Mouse (Mus musculus) adrenal gland, postnatal 4 days (tissue): ENCODE measurements around the gene Tlx1. TPM values are rescaled to one million over a fixed set of nuclear protein-coding genes. Genes with fewer than 3 reads are reported as not detected.
A peak's percentile ranks its signal among the peaks of the same experiment; 100 is the strongest.

Experiments
- DNase-seq, 2 experiments: peaks; one replicate each; pipeline ENCODE4 v3.0.0; 2021 to 2022; ENCODE audit warnings: low spot score in 2 of 2, mixed read lengths in 2 of 2
- long read RNA-seq, 2 experiments: library from polyadenylated mRNA; stranded (forward); transcript quantifications; one replicate each; pipeline ENCODE4 v2.0.0; 2021
- total RNA-seq, 2 experiments: library from RNA; stranded (reverse); gene quantifications; 2 replicates each; pipeline ENCODE4 v1.2.3; 2021

Gene Tlx1
- not detected for total RNA-seq
- long read RNA-seq, experiment 1, result 0 reads
- long read RNA-seq, experiment 2, result 0 reads

DNA sequence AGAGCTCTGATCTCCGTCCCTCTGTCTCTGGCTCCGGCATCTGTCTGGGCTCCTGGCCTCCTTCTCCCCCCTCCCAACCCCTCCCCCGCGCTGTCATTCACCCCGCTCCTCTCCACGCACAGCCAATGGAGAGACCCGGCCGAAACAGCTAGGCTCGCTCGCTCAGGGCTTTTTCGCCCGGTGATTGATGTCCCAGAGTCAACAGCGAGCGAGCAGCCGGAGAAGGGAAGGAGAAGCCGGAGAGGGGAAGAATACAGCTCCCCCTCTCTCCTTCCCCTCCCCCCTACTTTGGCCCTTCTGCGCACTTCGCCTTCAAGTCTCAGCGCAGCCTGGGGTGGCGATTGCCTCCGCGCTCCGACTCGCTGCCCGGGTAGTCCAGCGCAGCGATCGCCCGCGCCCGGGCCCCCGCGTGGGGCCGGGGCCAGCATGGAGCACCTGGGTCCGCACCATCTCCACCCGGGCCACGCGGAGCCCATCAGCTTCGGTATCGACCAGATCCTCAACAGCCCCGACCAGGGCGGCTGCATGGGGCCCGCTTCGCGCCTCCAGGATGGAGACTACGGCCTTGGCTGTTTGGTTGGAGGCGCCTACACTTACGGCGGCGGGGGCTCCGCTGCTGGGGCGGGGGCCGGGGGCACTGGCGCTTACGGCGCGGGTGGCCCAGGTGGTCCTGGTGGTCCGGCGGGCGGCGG lies at the start of gene Tlx1:
Tlx1 (plus strand) TSS at position 191 of the 692 bp plus-strand sequence.
- no peak for DNase-seq

DNA sequence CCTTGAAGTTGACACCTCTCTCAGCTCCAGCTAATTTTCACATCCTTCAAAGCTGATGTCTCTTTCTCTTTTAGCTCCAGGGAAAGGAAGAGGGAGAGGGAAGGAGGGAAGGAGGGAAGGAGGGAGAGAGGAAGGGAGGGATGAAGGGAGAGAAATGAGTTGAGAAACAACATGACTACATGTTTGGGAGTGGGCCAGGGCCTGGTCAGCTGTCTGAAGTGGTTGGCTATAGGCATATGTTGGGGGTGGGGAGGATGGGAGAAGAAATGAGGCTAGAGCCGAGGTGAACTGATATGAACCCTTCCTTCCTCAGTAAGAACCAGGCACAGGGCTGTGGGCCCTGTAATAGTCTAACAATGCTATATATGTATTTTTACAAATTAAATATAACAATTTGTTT lies 44.9 kb upstream of the Tlx1 start:
- no peak for DNase-seq

DNA sequence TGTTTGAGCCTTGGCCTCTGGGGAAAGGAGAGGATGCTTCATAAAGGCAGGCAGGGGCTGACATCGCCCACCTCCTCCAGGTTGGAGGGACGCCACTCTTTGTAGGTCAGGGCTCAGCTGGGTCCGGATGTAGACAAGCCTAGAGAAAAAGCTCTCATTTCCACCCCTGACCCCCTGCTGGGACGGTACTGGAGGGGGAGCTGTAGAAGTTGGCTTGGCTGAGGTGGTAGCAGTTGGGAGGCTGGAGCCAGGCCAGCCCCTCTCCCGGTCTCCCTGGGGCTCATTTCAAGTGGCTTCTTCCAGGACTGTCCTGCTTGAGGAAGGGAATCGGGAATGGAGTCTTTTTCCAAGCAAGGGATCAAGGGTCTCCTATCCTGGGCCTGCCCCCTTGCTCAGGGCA lies 43.8 kb upstream of the Tlx1 start:
- DNase-seq, result no peak

DNA sequence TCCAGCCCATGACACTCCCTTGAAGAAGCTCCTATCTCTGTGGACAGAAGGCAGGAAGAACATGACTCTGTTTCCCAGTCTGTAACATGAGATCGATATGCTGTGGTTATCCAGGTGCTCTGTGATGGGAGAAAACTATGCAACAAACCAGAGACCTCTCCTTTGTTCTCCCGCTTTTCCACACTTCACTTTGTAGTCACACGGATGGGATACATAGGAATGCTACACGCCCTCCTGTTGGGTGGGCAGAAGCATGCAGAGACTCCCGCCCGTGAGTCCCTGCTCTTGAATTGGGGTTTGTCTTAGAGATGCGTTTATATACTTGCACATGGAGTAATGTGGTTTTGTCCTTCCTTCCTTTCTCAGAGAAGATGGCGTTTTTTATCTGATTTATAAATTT lies 39.8 kb upstream of the Tlx1 start:
- DNase-seq, result no peak

DNA sequence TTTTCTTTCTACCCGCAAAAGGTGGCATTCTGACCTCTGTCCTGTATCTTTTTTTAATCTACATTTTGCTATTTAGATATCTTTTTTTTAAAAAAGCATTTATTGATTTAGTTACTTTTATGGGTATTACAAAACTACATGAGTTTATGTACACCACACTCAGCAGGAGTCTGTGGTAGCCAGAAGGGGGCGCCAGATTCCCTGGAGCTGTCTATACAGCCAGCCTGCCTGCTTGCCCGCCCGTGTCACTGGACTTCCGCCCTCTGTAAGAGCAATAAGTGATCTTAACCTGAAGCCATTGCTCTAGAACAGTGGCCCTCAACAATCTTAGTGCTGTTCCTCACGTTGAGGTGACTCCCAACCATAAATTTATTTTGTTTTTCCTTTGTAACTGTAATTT lies 38.0 kb upstream of the Tlx1 start:
- DNase-seq, result no peak

DNA sequence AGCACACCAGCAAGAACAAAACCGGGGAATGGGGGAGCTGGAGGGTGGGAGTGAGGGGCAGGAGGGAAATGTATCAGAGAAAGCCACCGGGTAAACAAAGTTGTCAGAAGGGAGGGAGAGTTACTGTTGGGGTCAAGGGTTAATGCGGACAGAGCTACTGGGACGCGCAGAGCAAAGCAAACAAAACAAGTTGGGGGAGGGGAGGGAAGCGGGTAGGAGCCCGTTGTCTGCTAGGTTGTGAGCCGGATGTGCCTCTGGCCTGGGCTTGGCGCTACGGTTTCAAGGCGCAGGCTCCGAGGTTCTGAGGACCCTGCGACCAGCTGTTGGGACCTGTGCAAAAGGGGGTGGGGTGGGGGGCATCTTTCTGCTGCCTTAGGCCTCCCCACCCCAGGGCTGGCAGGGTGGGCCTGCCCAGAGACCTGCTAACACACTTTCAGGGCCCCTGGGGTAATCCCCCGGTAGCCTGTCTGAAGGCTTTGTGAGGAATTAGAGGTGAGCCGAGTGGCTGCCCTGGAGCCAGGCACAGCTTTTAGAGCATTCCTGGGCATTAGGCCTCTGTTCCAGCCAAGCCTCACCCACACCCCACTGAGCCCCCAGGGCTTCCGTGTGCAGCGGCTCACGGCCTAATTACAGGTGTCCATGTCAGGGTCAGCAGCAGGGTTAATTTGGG lies 36.6 kb upstream of the Tlx1 start:
- no peak for DNase-seq

DNA sequence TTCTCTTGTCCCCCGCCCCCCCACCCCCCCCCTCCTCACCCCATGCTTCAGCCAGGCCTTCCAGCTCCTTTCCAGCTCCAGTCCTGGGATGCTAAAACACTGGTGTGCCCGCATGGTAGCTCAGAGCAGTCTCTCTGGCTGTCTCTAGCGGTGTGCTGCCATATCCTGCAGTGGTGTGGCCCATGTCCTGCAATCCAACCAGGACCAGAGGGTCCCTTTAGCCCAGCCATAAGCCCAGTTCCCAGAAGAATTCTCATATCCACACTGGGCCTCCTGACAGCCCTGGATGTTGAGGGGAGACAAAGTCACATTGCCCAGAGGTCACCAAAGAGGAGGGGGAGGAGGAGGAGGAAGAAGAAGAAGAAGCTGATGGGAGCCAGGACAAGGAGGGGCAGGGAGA lies 35.7 kb upstream of the Tlx1 start:
- no peak for DNase-seq

DNA sequence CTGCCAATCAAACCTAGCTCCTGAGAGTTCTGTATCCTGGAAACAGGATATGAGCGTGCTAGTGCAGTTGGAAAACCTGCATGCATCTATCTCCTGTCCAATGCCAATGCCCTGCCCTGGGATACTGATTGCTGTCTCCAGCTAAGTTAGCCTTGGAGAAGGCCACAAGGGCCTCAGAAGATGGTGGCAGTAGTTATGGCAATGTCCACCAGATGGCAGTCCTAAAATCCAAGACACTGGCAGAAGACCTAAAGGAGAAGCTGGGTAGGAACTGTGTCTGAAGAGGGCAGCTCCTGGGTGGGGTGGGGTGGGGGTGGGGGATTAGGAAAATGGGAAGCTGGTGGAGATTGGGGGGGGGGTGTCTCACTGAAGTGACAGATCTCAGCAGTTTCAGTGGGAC lies 33.7 kb upstream of the Tlx1 start:
- DNase-seq, result peak in 1 of 2 experiments; percentile 8

DNA sequence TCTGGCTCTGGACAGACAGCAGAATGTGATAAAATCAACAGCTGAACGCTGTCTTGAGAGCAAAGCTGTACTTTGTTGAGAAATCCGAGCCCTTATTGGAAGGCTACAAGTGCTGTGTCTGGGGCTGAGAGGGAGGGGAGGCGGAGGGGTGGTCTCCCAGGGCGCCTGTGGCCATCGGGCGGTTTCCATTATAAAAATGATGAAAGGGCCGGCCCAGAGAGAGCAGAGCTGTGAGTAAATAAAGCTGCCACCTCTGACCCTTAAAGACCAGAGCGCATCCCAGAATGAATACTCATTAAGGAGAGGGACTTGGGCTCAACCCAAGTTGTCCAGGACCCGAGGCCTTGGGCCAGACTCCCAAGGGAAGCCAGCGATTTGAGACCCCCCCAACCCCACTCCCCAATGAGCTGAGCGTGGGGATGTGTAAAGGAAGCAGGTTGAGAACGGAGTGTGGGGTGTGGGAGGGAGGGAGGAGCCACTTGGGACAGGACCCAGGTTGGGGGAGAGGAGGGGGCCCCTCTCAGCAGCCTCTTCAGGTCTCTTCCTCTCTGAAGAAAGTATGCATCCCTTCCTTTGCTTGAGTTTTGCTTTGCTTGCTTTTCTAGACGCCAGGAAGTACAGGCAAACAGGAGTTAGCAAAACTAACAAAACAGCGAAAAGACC lies 18.4 kb upstream of the Tlx1 start:
- DNase-seq, result no peak

DNA sequence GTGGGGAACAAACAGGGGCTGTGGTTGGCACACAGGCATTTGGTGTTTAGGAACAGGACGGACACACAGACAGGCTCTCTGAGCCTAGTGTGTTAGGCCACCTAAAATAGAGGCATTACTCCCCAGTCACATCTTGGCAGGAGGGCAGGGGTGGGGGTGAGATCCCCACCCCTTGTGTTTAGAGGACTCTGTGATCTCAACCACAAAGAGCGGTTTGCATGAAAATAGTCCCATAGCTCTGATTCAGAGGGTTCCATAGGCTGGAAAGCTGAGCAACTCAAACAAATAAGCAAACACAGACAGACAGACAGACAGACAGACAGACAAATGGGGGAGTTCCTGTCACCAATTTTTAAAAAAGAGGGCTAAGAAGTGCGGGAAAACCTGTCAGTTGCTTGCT lies 7.9 kb upstream of the Tlx1 start:
- DNase-seq, result no peak

DNA sequence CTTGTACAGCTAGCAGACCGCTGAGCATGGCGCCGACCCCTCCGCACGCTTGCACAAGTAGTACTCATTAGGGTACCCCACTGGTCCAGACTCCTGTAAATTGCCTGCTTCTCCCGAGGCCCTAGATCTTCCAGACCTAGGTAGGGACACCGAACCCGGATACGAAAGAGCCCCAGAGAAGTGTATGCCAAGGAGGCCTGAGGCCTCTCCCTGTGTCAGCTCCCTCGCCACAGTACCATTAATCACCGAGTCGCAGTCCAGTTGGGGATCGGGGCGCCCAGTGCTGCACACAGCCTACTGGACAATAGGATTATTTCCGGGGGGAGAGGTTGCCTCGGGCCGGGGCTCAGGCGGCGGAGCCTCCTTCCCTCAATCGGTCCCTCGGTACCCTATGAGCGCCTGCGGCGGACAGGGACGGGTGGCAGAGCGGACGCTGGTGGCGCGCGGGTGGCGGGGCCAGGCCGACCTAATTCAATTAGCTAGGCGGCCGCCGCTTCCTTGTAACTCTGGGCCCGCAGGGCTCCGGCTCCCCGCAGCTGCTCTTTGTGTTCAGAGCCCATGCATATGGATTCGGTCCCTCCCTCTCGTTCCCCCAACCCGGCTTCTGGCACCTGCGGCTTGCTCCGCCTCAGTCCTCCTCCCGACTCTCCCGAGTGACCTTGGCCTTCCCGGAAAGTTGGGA lies 7.1 kb upstream of the Tlx1 start:
- no peak for DNase-seq

DNA sequence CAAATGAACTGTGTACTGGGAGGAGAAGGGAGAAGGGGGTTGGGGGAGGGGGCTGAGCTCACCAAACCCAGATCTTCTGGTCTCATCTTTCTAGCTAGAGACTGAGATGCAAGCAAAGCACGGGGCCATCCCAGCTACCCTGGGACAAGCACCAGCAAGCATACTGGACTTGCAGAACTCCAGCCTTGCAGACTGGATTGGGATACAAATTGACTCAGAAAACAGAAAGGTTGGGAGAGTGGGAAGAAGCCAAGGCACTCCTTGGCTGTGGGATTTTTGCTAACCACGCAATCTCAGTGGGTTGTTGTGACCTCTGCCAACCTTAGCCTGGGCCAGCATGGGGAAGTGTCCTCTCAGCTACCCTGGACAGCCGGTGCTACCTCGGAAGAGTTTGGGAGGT lies 3.4 kb upstream of the Tlx1 start:
- no peak for DNase-seq

DNA sequence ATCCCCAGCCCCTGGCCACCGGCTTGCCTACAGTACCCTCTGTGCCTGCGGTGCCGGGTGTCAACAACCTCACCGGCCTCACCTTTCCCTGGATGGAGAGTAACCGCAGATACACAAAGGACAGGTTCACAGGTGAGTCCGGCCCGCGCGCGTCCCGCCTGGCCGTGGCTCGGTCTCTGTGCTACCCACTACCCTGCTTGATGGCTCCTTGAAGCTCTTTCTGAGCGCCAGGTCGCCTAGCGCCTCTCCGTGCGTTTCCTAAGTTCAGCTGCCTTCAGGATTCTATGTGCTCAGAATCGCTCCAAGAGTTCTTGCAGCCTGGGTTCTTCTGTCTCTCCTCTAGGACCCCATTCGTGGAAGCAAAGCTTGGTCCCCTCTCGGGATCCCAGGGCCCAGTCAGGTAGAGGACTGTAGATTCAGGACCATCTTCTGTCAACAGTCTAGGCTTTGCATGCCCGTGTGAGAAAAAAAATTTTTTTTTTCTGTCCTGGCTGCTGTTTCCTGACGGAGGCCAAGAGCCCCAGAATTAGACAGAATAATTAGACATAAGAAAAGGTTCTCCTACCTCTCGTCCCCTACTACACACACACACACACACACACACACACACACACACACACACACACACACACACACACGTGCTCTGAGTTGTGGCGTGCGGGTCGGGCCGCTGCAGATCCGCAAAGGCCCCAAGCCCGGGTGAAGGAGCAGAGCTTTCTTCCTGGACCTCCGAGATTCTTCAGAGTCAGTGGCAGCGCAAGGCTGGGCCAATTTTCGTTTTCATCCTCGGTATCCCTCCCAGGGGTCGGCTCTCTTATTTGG lies 1.1 kb downstream of the Tlx1 start:
- no peak for DNase-seq

DNA sequence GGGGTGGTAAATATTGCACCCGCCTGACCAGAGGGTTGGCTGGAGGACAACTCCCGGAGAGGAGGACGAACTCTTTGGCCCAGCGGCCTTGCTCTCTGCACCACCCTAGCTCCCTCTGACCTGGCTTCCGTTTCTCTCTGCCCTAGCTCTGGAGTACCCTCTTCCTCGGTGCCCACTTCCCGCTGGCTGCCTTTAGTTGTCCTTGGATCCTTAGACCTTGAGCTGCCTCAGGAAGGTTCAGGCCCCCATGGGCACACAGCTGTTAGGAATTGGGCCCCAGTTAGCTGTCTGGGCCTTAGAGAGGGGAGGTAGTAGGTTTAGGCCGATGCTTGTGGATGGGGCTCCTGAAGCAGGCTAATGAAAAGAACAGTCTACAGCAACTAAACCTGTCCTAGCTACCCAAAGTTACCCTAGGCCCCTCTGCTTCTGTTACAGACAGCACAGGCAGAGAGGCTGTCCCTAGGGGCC lies 1.7 kb downstream of the Tlx1 start:
- DNase-seq, result no peak

DNA sequence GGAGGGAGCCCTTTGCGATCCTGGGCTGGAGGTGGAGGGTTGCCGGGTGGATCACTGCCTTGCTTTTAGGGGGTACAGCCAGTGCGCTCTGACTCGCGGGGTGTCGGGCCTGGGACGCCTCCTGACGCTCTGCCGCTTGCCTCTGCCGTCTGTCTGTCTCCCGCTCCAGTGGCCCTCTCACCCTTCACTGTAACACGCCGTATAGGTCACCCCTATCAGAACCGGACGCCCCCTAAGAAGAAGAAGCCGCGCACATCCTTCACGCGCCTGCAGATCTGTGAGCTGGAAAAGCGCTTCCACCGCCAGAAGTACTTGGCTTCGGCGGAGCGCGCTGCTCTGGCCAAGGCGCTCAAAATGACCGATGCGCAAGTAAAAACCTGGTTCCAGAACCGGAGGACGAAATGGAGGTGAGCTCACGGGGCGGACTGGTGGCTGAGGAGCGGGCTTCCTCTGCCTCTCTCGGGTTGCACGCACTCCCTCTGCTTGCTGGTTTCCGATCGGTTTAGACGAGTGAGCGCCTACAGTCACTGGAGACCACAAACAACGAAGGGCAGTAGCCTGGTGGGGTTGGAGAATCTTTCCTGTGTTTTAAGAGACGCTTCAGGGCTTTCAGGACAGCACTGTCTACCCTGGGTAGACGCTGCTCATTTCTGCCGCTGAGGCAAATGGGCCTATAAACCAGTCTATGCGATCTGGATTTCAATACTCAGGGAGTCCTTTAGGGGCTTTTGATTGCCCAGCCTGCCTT lies 3.0 kb downstream of the Tlx1 start:
- no peak for DNase-seq

DNA sequence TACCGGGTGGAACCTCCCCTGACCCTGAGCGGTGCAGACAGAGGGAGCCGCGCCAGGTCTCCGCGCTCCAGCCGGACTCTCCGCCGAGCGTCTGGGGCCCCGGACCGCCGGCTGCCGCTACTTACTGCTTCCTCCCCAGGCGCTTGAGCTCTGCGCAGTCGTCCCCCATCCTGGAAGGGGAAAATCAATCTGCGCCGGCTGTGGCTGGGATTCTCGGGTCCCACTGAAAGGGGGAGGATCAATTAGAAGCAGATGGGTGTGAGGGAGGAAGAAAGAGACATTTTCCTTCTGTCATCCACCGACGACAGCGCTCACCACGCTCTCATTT lies 3.5 kb downstream of the Tlx1 start:
- DNase-seq, result no peak

DNA sequence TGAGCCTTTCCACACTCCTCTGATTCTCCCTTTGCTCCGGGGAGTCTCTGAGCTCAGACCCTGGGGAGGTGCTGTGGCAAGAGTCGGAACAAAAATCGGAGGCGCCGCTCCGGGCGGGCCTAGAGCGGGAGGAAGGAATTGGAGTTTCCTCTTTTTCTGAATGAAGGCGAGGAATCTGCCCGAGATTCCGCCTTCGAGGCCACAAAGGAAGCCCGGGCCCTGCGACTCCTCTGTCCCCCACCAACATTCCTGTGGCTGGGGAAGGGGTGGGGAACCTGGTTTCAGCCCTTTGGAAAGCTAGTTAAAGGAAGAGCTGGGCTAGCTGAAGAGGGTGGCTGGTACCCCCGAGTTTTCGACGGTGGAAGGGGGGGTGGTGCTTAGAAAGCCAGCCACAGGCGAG lies 4.0 kb downstream of the Tlx1 start:
- DNase-seq, result no peak

DNA sequence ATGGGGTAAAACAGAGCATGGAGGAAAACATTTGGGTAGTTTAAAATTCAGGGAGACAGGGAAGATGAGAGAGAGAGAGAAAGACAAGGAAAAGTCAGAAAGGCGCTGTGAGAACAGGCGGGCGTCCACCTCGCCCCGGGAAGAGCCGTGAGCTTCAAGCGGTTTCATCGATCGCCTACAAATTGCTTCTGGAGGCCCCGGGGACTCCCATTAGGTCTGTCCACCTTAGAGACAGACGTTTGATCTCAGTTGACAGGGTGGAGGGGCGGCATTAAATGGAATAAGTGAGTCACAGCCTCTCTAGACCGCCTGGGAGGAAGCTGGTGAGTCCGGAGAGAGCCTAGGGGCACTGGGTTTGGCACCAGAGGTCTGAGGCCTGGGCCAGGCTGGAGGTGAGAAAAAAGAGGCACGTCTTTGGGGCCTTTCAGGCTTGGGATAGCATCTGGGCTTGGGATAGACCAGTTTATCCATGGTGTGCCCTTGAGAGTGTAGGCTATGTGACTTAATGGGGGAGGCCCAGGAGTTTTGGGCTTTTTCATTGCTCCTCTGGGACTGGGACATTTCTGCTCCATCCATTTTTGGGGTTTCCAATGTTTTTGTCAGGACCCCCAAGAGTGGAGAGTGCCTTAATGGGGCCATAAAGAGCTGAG lies 4.8 kb downstream of the Tlx1 start:
- no peak for DNase-seq

DNA sequence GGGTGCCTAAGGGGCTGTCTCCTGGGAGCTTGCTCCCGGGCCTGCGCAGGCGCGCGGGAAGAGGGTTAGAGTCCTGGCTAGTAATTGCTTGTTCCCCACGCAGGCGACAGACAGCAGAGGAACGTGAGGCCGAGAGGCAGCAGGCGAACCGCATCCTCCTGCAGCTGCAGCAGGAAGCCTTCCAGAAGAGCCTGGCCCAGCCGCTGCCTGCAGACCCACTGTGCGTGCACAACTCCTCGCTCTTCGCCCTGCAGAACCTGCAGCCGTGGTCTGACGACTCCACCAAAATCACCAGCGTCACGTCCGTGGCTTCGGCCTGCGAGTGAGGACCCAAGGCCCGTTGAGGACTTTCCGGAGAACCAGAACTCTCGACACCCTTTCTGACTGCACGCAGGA lies 5.3 kb downstream of the Tlx1 start:
- no peak for DNase-seq

DNA sequence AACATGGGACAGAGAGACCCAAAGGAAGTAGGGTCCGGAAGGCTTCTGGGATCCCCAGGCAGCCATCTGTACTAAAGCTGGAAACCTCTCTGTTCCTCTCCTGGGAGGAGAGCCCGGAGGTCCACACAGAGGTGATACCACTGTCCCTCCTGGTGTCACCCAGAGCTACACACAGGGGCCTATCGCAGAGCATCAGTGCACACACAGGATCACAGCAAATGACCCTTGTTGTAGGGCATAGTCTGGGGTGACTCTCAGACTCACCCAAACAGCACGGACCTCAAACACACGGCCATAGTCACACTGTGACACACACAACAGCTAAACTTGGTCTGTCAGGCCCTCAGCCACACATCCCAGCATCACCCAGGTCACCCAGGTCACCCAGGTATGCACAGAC lies 5.9 kb downstream of the Tlx1 start:
- no peak for DNase-seq
